Mouse (Mus musculus) kidney, postnatal 36 days (tissue): ENCODE measurements around the gene Acsm1.

Experiments used
- DNase-seq, 2 experiments: peaks; one replicate each; pipeline ENCODE4 v3.0.0; 2021 to 2022; ENCODE audit warnings: mixed read lengths in 2 of 2

Gene Acsm1

DNA sequence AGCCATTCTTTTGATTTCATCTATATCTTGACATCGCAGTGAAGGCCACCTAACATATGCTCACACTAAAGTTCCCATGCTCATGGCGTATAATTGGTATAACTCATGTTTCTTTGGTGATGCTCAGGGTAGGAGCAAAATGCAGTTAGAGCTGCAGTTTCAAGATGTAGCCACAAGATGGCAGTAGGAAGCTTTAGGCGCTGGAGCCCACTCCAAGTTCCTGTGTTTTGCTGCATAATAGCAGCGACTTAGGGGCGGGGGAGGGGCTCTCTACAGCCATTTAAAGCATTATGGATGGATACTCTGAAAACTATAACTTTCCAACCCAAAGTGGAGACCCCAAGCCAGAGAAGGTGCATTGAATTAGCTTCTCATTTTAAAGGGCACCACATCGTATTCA is 66.6 kb downstream of the Acsm1 start:
- peak; percentile 33 to 61 for DNase-seq

DNA sequence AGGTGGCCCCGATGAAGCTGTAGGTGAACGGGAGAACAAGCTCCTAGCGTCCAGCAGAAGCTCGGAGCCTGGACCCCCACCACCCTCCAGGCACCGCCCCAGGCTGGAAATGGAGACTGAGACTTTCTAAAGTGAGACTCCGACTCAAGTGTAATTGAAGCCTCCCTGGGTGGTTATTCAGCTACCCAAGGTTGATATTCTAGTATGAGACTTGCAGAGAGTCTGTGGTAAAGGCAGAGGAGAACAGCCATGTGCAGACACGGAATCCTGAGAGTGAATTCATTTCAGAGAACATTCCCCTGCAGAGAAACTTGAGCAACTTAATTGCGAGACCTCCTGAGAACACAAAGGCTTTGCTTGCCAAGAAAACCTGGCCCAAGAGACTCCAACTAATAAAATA is 73.3 kb downstream of the Acsm1 start:
- no peak for DNase-seq

DNA sequence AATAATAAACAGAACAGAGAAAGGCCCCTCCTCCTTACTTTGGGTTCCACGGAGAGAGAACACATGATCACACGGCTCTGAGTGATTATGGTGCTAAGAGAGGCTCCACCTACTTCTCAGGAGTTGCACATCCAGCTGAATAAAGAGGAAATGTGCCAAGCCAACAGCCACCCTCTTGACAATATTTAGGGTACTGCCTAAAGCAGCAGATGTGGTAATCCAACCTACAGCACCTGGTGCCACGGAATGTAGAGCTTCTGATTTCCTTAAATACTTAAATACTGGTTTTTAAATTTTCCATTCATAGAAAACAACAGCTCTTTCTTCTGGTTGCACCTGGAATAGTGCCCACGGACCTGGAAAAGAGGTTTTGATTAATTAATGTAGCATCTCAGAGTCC is 75.9 kb downstream of the Acsm1 start:
- no peak for DNase-seq

DNA sequence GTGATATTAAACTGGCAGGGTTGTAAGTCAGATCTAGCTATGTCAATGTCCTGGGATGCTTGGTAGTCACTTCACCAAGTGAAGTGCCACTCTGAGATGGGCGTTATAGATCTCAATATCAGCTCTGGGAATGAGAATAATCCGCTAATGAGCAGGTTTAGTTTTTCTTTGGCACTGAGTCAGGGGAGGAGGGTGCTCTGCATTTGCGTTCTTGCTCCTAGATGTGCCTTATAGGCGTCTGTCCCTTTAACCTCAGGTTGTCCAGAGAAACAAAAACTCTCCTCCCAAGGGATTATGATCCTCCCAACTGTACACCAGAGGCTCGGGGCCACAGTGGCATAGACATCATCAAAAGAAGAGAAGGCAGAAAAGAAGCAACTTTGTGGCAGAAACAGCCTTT is 82.9 kb downstream of the Acsm1 start, which contains the start of gene Acsm4:
Gene Acsm4 (plus strand): TSS at position 301 of the 400 bp plus-strand sequence.
- DNase-seq, result no peak

DNA sequence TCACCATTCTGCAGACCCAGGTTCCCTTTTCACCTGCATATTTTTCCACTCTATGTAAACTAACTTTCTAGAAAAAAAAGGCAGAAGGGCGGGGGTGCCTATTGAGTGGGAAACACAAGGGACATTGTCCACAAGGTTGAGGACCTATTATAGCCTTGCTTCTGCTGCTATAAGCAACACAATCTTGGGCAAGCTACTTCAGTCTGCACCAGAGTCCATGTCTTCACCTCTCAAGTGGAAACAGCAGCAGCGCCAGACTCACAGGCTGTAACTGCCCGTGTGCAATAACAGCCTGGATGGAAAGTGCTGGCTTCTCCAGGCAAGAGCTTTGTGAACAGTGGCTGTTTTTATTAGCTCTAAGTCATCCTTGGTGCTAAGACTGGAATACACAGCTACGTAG is 85.5 kb downstream of the Acsm1 start:
- no peak for DNase-seq

DNA sequence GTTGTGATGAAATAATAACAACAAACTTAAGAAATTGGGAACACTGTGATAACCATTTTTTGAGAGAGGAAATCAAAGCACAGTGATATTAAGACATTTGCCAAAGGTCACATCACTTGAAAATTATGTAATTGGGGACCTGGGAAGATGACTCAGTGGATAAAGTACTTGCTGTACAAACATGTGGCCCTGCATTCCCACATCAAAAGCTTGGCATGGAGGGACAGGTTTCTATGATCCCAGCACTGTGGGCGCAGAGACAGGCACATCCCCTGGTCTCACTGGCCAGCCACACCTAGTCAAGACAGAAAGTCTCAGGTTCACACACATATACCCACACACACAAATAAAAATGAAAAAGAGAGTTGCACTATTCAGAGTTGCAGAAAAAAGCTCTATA is 88.1 kb downstream of the Acsm1 start:
- no peak for DNase-seq
